Mouse (Mus musculus) frontal cortex, adult (tissue): Measurements from ENCODE around the gene Tcf7l2.

Experiments used
- ATAC-seq: cut with Nextera tagmentation; 2 replicates; pipeline ENCODE4 v1.9.2; 2017; ENCODE audit warnings: mild to moderate bottlenecking, moderate library complexity, mixed read lengths; ENCODE audit not compliant: low TSS enrichment

Tcf7l2 gene

DNA sequence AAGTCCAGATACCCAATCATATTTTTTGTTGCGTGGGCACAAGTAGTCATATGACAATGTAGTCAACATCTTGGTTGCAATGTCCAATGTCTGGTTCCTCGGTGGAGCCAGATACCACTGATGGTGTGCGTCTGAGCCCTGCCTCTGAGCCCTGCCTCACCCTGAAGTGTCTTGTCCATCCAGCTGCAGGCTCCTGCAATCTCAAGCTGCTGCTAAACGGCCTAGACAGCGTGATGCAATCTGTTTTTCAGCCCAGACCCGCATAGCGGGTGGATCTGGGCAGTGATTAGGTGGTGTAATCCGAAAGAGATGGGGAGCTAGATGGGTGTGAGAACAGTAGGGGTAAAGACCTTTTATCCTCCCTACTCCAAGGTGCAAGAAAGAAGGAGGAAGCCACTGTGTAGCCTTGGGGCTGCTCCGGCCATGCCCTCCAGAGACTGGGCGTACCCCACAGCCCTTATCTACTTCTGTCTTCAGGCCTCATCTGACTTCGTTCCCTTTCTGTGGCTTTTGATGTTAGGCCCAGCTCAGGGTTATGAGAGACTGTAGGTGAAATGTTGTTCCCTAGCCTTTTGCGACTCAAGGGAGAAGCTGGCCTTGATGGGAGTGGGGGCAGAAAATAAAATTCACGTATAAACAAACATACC lies 86.1 kb downstream of the Tcf7l2 start:
- no peak for ATAC-seq

DNA sequence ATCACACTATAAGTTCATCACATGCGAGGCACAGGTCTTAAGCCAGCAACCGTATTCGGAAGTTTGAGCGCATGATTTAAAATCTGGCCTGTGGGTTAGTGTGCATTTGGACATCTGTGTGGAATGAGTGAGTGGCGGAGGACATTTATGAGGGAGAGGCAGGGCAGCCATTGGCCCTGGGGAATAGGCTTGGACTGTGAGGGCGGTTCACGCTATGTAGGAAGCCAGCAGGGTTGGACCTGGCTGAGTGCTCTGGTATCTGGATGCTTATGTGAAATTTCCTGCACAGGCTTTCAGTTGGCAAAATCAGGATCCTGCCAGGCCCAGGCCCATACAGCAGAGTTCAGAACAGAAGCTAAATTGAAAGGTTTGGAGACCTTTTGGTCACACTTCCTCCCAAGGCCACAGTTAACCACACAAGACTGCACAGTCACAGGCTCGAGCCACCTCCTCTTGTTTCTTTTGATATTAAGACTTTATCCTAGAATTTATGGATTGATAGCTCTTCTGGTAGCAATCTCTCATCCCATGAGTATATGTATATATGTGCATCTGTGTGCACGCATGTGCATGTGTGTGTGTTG lies 89.4 kb downstream of the Tcf7l2 start:
- ATAC-seq: no peak

DNA sequence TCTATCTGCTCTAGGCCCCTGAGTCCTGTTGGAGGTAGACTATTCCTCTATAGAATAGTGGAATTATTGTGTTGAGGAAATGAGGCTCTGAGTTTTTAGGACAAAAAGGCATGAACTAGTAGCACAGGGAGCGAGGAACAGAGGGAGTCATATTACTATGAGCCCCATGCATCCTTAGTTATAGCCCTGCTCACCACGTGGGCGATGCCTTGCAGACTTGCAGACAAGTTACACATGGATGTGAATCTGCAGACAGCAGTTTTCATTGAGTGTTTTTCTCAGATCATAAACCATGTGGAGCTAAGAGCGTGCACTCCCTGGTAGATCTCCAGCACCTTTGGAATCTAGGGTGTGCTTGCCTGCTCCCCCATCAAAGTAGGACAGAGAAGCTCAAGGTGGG lies 90.5 kb downstream of the Tcf7l2 start:
- ATAC-seq: no peak

DNA sequence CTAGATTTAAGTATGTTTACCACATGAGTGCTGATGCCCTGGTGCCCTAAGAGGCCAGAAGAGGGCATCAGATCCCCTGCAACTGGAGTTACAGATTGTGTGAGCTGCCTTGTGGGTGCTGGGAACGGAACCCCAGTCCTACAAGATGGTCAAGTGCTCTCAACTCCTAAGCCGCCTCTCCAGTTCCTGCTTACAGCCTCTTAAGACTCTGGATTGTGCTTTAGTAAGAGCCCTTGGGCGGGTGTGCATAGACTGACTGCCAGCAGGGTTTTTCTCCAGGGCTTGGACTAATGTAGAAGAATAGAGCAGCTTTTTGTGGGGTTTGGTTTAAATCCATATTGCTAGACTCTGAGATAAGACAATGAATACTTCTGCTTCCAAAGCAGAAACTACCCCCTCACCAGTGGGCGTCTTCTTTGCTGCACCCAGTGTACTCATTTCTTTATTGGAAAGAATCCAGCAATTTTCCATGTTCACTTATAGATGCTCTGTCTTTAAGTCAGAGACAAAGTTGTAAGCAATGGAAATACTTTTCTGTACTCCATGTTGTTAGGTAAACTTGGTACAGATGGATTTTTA lies 92.3 kb downstream of the Tcf7l2 start:
- peak; percentile 62 for ATAC-seq

DNA sequence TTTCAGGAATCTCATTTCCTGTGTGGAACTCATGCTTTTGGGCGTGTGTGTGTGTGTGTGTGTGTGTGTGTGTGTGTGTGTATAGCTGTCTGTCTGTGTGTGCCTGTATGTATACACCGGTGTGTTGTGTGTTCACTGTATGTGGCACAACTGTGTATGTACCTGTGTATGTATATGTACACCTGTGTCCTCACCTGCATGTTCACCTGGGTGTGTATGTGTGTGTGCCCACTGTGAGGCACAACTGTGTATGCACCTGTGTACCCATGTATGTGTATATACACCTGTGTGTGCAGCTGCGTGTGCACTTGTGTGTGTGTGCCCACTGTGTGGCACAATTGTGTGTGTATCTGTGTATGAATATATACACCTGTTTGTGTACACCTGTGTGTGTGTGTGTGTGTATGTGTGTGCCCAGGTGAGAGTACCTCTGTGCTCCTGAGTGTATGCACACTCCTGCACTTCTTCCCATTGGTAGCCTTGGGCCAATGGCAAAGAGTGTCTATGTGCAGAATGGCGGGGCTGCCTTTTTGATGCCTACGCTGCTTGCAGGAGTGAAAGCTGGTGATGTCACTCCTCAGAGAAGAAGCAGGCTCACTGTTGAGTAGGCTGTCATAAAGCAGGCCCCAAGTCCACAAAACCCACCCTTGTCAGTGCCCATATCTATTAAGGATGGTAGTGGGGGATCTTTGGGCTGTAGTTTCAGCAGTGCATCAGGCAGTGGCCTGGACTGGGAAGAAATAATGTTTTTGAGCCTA lies 95.5 kb downstream of the Tcf7l2 start:
- ATAC-seq: no peak

DNA sequence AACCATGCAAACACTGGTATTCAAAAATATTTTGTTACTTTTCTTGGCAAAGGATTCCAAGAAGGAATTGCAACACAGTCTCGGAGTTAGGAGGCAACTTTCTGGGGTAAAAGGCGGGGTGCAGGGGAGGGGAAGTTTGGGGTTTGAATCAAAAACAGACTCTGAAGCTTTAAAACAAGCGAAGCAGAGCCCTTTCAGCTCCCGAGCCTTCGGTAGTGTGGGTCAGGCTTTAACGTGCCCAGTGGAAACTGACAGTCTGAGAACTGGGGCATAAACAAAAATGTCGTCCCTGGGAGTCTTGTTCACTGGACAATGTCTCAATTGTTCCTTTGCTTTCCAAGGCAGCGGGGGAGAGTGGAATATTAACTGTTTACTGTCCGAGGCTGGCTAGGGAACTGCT lies 96.3 kb downstream of the Tcf7l2 start:
- ATAC-seq: no peak

DNA sequence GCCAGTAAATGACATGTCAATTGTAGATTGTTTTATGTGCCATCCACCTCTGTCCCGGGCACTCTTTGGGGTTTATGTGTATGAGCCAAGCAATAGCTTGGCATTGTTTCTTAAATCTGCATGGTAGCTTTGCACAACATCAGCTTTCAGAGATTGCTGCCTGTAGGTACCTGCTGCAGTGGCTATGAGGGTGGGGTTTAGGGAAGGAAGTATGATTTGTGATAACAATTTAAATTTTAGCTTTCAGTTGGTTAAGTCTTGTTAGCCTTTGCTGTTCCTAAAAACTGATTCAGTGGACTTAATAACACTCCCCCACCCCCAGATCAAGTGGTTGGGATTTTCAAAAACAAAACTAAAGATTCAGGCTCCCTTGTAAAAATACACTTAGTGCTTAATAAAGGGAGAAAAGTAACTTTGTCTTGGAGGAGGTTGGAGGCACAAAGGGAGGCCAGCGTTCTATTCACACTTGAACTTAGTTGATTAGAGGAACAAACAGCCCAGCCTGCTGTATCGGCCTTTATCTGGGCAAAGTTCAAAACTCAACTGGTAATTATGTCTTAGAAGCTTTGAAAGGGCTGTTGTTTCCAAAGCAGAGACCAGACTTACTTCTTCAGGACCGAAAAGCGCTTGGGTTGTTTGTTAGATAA lies 96.9 kb downstream of the Tcf7l2 start:
- no peak for ATAC-seq

DNA sequence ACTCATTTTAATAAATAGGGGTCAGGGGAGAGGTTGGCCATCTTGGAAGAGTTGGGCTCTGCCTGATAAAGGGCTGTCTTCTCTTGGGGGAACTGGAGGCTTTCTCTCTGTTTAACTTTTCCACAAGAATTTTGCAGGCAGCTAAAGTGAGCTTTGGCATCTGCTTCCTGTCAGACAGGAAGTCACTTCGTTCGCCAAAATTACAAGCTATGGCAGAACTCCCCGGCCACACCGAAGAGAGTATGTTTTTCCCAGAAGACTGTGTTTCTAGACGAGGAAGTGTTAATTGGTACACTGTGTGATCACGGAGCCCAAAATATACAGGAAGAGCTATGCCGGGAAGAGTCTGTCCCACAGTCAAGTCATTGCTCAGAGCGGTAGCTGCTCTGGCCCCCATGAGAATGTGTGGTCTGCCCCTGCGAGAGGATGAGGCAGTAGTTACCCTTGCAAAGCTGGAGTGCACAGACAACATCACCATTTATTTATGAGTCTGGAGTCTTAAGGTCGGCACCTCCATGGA lies 97.5 kb downstream of the Tcf7l2 start:
- ATAC-seq: no peak

DNA sequence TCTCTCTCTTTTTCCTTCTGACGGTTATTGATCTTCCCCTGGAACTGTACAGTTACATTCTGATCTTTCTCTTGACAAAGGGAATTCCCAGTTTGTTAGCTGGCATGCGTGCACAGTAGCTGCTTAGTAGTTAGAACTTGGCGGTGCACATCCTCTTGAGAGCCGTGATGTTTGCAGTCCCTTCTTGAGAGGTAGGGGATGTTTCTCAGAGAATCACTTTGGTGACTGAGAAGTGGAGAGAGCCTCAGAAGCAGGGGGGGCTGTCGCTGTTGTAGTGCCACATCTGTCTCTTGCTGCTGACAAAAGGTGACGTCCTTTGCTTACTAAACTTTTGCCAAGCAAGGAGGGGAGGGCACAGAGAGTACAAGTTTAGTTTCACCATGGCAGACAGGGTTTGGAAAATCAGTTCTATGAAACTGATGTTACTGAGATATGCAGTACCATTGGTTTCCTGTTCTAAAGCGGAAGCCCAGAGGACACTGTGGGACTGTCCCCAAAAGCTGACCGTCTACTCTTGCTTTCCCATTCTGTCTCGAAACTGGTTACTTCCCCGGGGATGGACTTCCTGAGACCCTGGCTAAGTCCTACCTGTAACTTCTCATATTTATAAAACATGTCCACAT lies 99.0 kb downstream of the Tcf7l2 start:
- ATAC-seq: no peak

DNA sequence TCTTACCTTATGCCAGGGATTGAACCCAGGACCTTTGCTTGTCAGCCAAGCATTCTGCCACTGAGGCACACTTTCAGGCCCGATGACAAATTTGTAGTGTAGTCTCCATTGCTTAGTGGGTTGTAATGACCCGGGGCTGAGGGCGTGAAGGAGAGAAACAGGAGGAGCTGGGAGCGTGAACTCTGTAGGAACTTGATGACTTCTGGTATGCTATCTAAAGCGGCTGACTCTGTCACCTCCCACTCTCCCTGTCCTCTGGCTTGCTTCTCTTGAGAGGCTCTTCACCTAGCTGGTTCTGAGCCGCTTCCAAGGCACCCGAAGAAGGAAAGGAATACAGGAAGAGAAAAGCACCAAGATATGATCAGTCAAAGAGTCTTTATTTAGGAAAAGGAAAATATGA lies 100.4 kb downstream of the Tcf7l2 start:
- ATAC-seq: no peak

DNA sequence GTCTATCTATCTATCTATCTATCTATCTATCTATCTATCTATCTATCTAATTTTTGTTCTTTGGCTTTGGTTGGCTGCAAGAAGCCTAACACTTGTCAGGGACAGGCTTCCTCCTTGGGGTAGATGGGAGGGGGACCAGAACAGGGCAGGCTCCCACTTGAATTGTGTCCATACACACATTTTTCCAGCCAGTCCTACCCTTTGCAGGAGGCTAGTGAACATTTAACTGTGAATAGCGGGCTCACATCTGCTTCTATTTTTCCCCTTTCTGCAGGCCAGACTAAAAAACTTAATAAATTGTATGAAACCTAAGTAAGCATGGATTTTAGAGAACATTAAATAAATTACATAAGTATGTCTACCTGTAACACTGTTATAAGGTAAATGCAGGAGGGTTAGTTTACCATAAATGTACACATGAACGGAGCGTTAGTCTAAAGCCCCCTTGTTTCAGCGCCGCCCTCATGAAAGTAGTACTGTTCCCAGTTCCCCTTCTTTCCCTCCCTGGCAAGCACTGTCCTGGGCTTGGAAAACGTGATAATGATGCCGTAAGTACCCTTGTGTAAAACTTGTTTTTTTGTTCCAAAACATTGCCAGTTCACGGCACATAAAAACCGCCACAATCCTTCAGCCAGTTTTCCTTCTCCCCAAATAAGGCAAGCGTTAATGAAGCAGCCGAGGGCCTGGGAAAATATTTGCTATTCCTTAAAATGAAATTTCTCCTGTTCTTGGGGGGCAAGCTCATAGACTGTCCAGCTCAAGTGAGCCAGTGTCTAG lies 101.7 kb downstream of the Tcf7l2 start:
- no peak for ATAC-seq

DNA sequence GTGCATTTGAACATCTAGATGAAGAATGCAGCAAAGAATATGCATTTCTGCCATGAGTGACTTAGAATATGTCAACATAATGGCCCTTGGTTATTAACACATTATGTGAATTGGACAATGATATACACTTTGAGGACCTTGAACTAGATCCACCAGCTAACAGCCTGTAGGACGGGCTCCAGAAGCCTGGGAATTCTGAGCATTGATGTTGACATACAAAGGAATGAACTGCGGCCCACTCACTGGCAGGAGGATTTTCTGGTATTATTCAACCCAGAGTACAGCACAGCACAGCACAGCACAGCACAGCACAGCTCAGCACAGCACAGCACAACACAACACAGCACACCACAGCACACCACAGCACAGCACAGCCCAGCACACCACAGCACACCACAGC lies 104.1 kb downstream of the Tcf7l2 start:
- no peak for ATAC-seq

DNA sequence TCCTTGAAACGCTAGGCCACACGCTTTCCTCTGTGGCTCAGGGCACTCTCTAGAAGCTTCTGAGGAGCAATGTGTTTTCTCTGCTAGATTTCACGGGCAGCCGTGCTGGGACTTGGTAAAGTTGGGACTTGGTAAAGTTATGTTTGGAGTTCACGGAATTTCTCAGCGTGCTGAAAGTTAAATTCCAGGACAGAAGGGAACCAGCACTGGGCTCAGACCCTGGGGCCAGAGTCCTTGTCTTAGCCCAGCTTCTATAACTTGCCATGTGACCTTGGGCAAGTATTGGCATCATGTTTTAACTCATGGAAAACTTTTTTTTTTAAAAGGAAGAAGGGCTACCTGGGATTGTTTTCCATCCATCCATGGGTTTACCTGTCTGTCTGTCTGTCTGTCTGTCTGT lies 104.6 kb downstream of the Tcf7l2 start:
- no peak for ATAC-seq

DNA sequence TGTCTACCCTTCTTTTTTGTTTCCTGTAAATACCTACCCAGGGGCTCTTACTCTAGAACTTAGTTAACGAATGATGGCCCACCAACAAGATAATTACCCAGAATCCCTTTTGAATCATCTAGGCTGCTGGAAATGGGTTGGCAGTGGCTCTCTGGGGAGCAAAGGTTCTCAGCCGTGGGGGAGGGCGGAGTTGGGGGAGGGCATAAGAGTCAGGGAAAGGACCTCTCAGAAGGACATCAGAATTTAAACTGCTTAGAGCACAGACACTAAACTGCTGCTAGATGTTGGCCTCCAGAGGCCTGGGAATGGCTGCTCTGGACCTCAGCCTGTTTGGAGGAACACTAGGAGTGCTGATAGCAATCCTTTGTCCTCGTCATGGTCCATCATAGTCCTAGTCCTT lies 105.4 kb downstream of the Tcf7l2 start:
- no peak for ATAC-seq

DNA sequence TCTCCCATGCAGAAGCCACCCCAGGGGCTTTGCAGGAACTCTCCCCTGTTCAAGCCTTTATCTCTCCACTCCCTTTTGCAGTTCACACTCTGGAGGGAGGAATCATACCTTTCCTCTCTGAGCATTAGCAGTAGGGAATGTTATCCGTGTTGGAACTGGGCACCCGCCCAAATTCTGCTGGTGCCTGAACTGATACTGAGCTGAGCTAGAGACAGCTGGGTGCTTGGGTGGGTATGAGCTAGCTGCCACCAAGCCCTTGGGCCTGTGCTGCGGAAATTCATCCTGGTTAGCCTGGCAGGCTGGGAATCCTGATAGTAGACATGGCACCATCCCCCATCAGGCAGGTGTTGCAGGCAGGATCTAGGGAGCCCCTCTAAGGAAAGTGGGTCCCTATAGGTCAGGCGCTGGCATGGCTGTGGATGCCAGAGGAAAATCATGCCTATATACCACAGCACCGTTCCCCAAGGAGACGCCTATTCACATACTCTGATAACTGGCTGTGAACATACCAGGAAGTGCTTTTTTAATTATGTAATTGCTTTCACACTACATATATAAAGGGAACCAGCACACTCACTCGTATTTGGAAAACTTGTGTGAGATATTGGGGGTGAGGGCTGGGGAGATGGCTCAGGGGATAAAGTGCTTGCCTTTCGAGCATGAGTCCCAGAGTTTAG lies 108.9 kb downstream of the Tcf7l2 start:
- ATAC-seq: peak; percentile 72

DNA sequence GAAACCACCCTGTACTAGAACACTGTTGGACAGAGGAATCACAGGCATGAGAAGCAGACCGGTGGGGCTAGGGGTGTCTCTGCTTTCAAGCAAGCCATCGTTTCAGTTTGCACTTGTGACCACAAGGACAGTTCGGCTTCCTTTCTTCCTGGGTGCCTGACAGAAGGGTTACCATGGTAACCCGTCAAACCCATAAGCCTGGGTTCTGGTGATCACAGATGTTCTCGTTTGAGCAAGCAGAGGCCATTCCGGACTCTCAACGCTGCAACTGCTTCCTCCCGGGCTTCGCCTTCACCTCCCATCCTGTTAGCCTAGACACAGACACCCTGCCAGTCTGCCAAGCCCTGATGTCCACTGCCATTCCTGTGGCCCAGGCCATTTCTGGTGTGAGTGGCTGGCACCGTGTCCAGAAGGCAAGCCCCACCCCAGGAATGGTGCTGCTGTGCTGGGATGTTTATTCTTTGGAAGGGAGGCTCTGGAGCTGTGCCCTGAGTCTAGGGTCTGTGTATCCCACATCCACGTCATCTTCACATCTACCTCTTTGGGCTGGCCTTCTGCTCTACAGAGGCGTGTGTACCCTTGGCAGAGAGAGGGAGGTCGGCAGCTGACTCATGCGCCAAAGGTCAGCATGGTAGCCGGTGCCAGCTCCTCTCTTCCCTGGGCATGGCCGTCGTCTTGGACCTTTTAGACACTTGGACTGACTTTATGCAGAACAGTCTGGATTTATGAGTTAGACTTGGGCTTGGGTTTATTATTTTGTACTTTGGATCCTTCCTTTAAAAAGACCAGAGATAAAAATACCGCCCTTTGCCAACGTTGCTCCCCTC lies 110.1 kb downstream of the Tcf7l2 start:
- ATAC-seq: no peak

DNA sequence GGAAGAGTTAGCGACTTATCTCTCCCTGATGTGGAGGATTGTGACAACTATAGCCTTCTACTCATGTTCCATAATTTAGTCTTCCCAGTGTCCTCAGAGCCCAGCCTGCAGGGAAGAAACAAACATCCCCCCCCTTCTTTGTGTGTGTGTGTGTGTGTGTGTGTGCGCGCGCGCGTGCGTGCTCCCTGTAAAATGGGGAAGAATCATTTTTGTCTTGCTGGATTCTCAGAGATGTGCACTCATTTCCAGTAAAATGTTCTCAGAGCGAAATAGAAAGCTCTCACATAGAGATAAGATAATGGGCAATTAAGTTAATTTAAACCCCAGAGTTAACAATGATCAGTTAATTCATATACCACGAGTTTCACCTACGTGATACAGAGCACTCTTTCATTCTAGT lies 112.8 kb downstream of the Tcf7l2 start:
- ATAC-seq: no peak

DNA sequence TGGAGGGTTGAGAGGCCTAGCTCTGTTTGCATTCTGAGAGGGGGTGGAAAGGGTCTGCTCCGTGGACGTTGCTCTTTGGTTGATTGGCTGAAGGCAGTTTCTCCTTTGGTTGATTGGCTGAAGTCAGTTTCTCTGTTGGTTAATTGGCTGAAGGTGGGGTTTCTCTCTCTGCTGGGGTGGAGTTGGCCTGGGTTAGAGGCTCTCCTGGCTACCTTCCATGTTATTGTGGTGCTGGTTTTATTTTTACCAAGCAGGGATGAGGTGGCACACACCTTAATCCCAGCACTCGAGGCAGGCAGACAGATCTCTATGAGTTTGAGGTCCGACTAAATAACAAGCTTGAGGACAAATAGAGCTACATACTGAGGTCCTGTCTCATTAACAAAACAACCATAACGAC lies 114.0 kb downstream of the Tcf7l2 start:
- no peak for ATAC-seq

DNA sequence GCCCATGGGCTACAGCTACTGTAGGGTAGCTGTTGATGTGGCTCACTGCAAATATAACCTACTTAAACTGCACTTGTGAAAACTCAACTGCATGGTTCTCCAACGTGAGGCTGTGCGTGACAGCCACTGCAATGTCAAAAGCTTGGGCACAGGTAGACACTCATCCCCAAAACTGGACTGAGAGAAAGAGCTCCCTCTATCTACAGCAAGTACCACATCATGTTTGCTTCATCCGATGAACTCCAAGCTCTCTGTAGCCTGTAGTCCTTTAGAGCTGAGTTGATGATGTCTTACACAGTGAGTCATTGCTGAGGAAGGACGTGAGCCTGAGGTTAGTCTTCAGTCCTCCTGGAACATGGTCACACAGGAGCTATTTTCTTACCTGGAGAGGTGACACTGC lies 115.7 kb downstream of the Tcf7l2 start:
- no peak for ATAC-seq
